Mouse (Mus musculus): ENCODE data around the gene Slc38a5. TPM values are rescaled to one million over a fixed set of nuclear protein-coding genes. Genes with fewer than 3 reads are reported as not detected.
"Not testable (repeated sequence)": the region's sequence is repeated elsewhere in the genome, so short reads cannot be mapped to it uniquely, and the experiment has no call there.

Slc38a5 gene
- polyA plus RNA-seq, 1 experiment from 2014 or later = 3.3 TPM

DNA sequence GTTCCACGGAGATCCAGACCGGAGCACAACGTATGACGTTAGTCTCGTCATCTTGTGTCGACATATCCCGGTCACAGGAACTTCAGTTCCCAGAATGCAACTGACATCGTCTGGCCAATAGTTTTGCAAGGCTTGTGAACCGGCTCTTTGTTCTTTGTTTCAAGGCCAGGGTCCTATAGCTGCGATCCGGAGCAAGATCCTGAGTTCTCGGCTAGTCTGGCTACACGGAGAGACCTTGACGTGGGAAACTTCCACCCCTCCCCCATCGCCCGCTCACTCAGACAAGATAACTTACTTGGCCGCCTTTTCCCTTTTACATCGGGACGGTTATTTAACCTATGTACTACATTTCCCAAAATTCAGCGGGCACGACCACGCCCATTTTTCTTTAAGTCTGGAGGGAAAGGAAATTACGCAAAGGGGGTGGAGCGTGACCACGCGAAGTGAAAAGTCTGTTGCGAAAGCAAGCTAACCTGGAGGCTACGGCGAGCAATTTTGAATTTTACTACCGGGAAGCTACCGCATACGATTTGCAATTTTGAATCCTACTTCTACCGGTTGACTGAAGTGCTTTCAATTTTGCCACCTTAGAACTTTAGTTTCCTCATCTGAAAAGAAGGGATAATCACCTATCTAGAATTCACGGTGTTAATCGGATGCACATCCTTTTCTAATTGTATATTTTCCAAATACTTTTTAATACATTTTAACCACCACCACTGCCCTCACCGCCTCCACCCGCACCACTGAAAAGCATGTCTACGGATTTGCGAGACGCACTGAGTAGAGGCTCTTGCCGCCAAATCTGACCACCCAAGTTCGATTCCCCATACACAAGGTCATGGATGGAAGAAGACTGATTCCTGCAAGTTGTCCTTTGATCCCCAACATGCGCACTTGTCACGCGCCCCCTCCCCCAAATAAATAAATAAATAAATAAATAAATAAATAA, 18.3 kb upstream of the Slc38a5 start, which contains the start of gene Ftsj1:
Gene Ftsj1, minus strand, starts transcription at position 73 of the 952 bp plus-strand sequence.
- Histone ChIP-seq H3K36me3 (replicated peaks) (no peaks in the 10 kb centered on the region), H3K27ac (peak within 1 kb of the TSS; percentile 68; the same call in 1 of the 2 replicates), H3K27me3 (no peaks in the 10 kb centered on the region), H3K4me3 (replicated peaks) (peak within 1 kb of the TSS; percentile 55), H3K9me3 (no peaks in the 10 kb centered on the region), H3K9ac (peak within 1 kb of the TSS; percentile 65), H3K4me2 (peak within 1 kb of the TSS; percentile 56), H3K4me1 (peaks cover 9% of the 10 kb centered on the region)
- ATAC-seq (ENCODE audit: low FRiP score) = peak; percentile 92
- 16% methylated on average over 45 of the region's 45 CpGs for WGBS

DNA sequence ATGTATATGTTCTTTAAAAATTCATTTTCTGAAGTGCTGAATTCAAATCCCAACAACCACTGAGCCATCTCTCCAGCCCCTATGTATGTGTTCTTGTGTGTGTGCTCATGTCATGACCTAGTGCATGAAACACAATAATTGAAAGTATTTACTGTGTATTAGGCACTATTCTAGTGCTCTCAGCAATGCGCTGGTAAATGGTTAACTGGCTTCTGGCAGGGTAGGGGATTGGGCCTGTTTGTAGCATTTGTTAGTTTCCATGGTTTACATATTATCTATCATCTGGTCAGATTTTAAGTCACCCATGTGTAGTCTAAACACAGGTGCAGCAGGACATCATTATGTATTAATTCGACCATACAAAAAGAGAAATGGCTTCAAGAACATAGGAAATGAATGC, 17.2 kb upstream of the Slc38a5 start:
- H3K4me3 ChIP-seq (replicated peaks) = no peak overlapping the region
- 85% methylated on average over 2 of the region's 2 CpGs for WGBS
- ATAC-seq (ENCODE audit: low FRiP score) = no peak
- no peak overlapping the region for H3K27ac ChIP-seq
- H3K9ac ChIP-seq = no peak overlapping the region
- H3K4me1 ChIP-seq = peaks cover 9% of the 10 kb centered on the region
- H3K36me3 ChIP-seq (replicated peaks) = no peaks in the 10 kb centered on the region
- no peaks in the 10 kb centered on the region for H3K9me3 ChIP-seq
- H3K4me2 ChIP-seq = no peak overlapping the region
- no peaks in the 10 kb centered on the region for H3K27me3 ChIP-seq

DNA sequence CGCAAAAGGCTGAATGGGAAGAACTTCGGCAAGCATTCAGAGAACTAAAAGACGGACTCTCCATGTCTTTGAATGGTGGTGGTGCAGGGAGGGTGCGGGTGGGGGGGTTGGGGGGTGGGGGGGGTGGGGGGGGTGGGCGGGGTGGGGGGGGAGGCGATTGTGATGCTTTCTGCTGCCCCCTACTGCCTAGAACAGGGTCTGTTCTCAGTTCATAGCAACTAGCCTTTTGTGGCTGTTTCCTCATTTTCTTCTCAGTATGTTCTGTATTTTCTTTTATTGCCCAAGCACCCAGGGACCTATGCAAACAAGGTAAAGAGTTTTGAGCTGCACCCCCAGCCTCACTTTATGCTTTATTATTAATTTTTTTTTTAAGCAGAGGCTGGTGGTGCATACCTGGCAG, 15.1 kb upstream of the Slc38a5 start:
- Histone ChIP-seq H3K9me3 (no peaks in the 10 kb centered on the region), H3K4me2 (no peak overlapping the region), H3K9ac (no peak overlapping the region), H3K27ac (no peak overlapping the region), H3K4me1 (peaks cover 9% of the 10 kb centered on the region), H3K4me3 (replicated peaks) (no peak overlapping the region), H3K36me3 (replicated peaks) (no peaks in the 10 kb centered on the region), H3K27me3 (no peaks in the 10 kb centered on the region)
- ATAC-seq (ENCODE audit: low FRiP score) = no peak
- 21% methylated on average over 3 of the region's 6 CpGs for WGBS

DNA sequence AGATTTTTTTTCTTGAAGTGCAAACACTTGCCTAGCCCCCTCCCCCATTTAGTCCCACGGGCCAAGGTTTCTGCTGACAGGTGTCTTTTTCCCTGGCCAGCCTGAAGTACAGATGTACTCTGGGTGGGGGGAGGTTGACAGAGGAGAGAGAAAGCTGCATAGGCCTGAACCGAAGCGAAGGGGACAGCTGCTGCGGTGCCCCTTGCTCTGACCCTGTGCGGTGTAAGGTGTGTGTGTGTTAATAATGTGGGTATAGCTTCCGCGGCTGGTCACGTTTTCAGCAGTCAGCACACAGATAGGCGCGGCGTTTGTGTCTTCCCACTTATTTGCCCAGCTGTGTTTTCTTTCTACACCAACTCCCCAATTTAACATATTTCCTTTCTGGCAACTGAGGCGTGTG, 11.5 kb upstream of the Slc38a5 start:
- Histone ChIP-seq H3K4me2 (no peak overlapping the region), H3K36me3 (replicated peaks) (no peaks in the 10 kb centered on the region), H3K4me3 (replicated peaks) (no peak overlapping the region), H3K9me3 (no peaks in the 10 kb centered on the region), H3K27me3 (no peaks in the 10 kb centered on the region), H3K27ac (no peak overlapping the region), H3K4me1 (no peaks in the 10 kb centered on the region), H3K9ac (no peak overlapping the region)
- 92% methylated on average over 12 of the region's 12 CpGs for WGBS
- ATAC-seq (ENCODE audit: low FRiP score) = no peak

DNA sequence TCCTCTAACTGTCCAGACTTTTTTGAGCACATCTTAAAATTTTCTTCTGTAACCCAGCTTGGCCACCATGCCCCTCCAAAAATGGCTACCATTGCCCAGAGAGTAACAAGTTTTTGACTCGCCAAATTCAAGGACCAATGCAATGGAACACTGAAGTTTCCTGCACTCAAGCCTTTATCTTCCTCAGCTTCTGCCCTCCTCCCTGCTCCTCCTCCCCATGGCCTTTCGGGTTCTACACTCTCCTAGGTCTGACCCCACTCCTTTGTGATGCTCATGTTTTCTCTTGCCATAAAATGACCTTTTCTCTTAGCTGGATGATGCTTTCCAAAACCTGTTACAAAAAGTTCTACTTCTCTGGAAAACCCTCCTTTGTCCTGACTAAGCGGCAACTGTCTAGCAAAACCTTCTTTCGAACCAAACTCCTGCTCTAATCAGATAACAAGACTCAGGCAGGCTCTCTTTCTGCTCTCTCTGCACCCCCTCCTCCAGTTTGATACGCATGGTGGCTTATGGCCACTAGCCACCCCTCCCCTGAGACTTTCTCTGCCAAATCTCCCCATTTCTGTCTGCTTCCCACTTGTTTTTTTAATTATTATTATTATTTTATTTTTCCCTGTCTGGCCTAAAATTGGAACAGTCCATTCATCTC, 7.7 kb upstream of the Slc38a5 start:
- H3K9ac ChIP-seq = no peak overlapping the region
- WGBS = 73% methylated on average over 5 of the region's 5 CpGs
- no peaks in the 10 kb centered on the region for H3K9me3 ChIP-seq
- no peak overlapping the region for H3K27ac ChIP-seq
- H3K4me2 ChIP-seq = no peak overlapping the region
- no peak overlapping the region for H3K4me3 ChIP-seq (replicated peaks)
- no peak for ATAC-seq (ENCODE audit: low FRiP score)
- no peaks in the 10 kb centered on the region for H3K27me3 ChIP-seq
- no peaks in the 10 kb centered on the region for H3K36me3 ChIP-seq (replicated peaks)
- H3K4me1 ChIP-seq = no peaks in the 10 kb centered on the region

DNA sequence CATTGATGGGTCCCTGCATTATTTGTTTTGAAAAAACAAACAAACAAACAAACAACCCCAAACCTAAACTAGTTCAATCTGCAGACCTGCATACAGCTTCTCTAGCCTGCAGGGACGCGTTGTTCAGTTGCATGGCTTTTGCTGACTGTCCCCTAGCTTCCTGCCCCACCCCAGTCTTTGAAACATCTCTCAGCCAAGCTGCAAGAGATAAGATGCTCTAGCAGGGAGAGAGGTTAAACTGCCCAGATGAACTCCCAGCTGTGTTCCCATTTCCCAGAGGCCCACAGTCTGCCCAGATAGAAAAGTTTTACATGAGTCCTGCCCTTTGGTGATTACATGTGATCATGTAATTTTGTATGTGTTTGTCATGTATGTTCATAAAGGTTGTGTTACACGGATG, 6.7 kb upstream of the Slc38a5 start:
- WGBS = 90% methylated on average over 3 of the region's 3 CpGs
- no peaks in the 10 kb centered on the region for H3K27me3 ChIP-seq
- no peak overlapping the region for H3K4me2 ChIP-seq

DNA sequence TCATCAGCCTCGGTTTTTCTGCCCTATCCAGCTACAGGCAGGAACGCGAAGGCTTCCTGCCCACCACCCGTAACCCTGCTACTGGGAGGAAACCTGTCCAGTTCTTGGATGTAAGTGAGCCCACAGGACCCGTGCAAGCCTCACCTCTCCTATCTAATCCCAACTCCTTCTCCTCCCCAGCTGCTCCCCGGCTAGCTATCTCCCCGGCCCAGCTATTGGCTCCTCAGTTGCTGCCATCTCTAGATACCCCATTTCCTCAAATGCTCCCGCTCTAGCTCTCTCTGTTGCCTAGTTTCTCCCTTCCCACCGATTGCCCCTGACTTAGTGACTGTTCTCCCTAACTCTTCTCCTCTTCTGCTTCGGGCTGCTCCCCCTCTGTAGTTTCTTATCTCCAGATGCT, 1.1 kb downstream of the Slc38a5 start:
- H3K36me3 ChIP-seq (replicated peaks) = no peaks in the 10 kb centered on the region
- 42% methylated on average over 9 of the region's 10 CpGs for WGBS
- H3K27ac ChIP-seq = no peak overlapping the region
- H3K4me1 ChIP-seq = no peaks in the 10 kb centered on the region
- no peak for ATAC-seq (ENCODE audit: low FRiP score)
- H3K27me3 ChIP-seq = peaks cover 4% of the 10 kb centered on the region; the same call in 1 of the 2 replicates
- no peak overlapping the region for H3K4me3 ChIP-seq (replicated peaks)
- H3K4me2 ChIP-seq = peak overlapping the region; percentile 42; the same call in 1 of the 2 replicates
- H3K9me3 ChIP-seq = no peaks in the 10 kb centered on the region
- H3K9ac ChIP-seq = no peak overlapping the region

More for the DNA sequence above, 6.7 kb upstream of the Slc38a5 start:
- H3K27ac ChIP-seq = no peak overlapping the region
- H3K9me3 ChIP-seq = no peaks in the 10 kb centered on the region
- H3K4me3 ChIP-seq (replicated peaks) = no peak overlapping the region
- no peak for ATAC-seq (ENCODE audit: low FRiP score)
- no peaks in the 10 kb centered on the region for H3K36me3 ChIP-seq (replicated peaks)
- H3K9ac ChIP-seq = no peak overlapping the region
- H3K4me1 ChIP-seq = no peaks in the 10 kb centered on the region

DNA sequence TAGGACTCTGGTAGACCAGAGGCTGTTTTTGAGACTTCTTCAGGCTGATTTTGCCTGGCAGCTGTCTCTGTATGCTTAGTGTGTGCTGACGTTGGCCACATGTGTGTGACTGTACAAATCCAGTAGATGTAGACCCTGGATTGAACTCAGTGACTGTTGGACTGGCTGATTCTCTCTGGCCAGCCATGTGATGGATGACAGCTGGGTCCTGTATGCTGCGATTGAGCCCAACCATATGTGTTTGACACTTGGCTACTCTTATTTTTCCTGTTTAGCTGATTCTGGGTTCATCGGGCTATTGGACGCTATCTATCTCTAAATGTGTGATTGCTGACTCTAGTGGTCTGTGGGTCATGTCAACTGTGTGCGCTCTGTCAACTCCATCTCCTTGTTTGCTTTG, 3.1 kb downstream of the Slc38a5 start:
- Histone ChIP-seq H3K9ac (no peak overlapping the region), H3K36me3 (replicated peaks) (no peaks in the 10 kb centered on the region), H3K4me1 (no peaks in the 10 kb centered on the region), H3K4me3 (replicated peaks) (no peak overlapping the region), H3K27me3 (peaks cover 4% of the 10 kb centered on the region; the same call in 1 of the 2 replicates), H3K27ac (no peak overlapping the region), H3K4me2 (no peak overlapping the region), H3K9me3 (no peaks in the 10 kb centered on the region)
- ATAC-seq (ENCODE audit: low FRiP score) = no peak
- 95% methylated on average over 5 of the region's 5 CpGs for WGBS

DNA sequence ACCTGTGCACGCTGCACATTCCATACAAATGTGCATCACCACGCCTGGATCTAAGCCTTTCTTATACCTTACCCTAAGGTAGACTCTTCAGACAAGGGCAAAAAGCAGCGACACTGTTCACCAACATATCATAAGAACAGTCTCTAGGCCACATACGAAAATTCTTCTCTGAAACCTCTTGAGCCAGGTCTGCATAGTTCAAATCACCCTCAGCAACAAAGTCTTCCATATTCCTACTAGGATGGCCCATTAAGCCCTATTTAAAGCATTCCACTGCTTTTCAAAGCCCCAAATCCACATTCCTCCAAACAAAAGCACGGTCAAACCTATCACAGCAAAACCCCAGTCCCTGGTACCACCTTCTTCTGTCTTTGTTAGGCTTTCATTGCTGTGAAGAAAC, 17.7 kb downstream of the Slc38a5 start:
- H3K4me2 ChIP-seq = no peak overlapping the region
- H3K9ac ChIP-seq = no peak overlapping the region
- no peaks in the 10 kb centered on the region for H3K4me1 ChIP-seq
- ATAC-seq (ENCODE audit: low FRiP score) = no peak
- H3K27ac ChIP-seq = no peak overlapping the region
- 73% methylated on average over 5 of the region's 5 CpGs for WGBS
- no peaks in the 10 kb centered on the region for H3K27me3 ChIP-seq
- H3K4me3 ChIP-seq (replicated peaks) = no peak overlapping the region
- H3K9me3 ChIP-seq = no peaks in the 10 kb centered on the region
- H3K36me3 ChIP-seq (replicated peaks) = no peaks in the 10 kb centered on the region

DNA sequence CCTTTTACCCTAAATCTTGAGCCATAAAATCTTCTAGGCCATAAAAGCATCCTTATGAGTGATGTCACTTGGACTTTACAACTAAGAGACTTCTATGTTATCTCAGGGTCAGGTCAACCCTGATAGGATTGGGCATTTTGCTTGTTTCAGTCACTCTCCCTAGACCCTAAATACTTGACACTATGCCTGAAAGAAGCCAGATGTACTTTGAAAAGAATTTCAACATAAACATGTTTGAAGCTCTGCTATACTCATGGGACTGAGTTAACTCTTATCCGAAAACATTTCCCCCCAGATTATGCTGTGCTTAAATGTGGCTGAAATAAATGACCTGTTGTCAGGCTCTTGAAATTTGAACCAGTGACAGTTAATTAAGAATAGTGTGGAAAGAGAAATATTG, 38.4 kb downstream of the Slc38a5 start:
- Histone ChIP-seq H3K36me3 (replicated peaks) (no peaks in the 10 kb centered on the region), H3K9me3 (no peaks in the 10 kb centered on the region), H3K27me3 (no peaks in the 10 kb centered on the region), H3K9ac (no peak overlapping the region), H3K4me1 (no peaks in the 10 kb centered on the region), H3K27ac (no peak overlapping the region), H3K4me3 (replicated peaks) (no peak overlapping the region), H3K4me2 (no peak overlapping the region)
- WGBS = 85% methylated on average over 1 of the region's 1 CpGs
- no peak for ATAC-seq (ENCODE audit: low FRiP score)

DNA sequence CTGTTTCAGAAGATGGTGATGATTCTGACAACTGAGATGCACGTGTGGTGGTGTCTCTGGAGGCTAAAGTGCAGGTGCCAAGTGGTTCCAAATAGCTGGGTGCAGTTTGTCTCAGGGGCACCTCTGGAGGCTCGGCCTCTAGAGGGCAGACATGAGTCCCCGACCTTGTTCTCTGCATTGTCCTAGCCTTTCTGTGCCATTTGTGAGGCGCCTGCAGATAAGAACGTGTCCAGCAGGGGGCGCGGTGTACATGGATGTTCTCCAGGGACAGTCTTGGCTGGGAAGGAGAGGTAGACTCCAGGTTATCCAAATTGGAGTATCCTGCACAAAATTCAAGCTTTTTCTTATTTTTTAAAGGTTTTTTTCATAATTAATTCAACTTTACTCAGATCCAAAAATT, 44.0 kb downstream of the Slc38a5 start:
- WGBS = 5% methylated on average over 7 of the region's 7 CpGs
- ATAC-seq (ENCODE audit: low FRiP score); H3K27me3 ChIP-seq; H3K9ac ChIP-seq; H3K27ac ChIP-seq; H3K9me3 ChIP-seq; H3K4me1 ChIP-seq; H3K36me3 ChIP-seq (replicated peaks); H3K4me2 ChIP-seq; H3K4me3 ChIP-seq (replicated peaks): not testable (repeated sequence)

DNA sequence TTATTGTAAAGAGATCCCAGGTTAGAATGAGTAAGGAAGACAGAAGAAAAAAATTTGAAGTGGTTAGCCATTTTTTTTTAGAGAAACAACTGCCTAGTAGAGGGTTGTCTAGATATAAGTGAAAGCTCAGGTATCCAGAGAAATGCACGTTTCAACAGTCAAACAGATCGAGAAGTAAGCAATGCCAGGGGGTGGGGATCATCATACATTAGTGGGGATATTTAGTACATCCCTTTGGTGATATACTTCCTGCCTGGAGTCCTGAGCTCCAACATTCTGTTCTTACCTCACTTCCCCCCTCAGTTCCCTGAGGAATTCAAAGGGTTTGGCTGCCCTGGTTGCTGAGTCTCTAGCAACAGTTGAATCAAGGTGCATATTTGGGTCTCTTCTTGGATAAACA, 56.2 kb downstream of the Slc38a5 start, which contains the start of gene Ssxb10:
Gene Ssxb10, plus strand, starts transcription at position 301 of the 400 bp plus-strand sequence.
- WGBS = 74% methylated on average over 2 of the region's 2 CpGs
- no peak within 1 kb of the TSS for H3K27ac ChIP-seq
- no peaks in the 10 kb centered on the region for H3K4me1 ChIP-seq
- ATAC-seq (ENCODE audit: low FRiP score) = no peak
- H3K9ac ChIP-seq = no peak within 1 kb of the TSS
- no peaks in the 10 kb centered on the region for H3K27me3 ChIP-seq
- H3K4me2 ChIP-seq = no peak within 1 kb of the TSS
- peaks cover 10% of the 10 kb centered on the region for H3K9me3 ChIP-seq
- no peaks in the 10 kb centered on the region for H3K36me3 ChIP-seq (replicated peaks)
- H3K4me3 ChIP-seq (replicated peaks) = no peak within 1 kb of the TSS

All from forebrain, embryonic 12.5 days (tissue).